Mouse (Mus musculus): ENCODE results near the gene Myb.

GRCm38 (mm10) chr10:21090922-21091700 lies 69.7 kb downstream of the Myb start:
- TF ChIP-seq ZNF384 (IDR thresholded peaks at IDR 0.05; ENCODE audit: low read depth, low read length) (no peak), MAFK (IDR thresholded peaks at IDR 0.05; ENCODE audit: insufficient read depth, low read depth, low read length) (no peak), CHD2 (IDR thresholded peaks at IDR 0.05; ENCODE audit: low read depth, low read length) (no peak), ZC3H11A (IDR thresholded peaks at IDR 0.05; ENCODE audit: borderline replicate concordance, low read depth, low read length) (no peak)
